In genomic region chr10:14328846-14329245, GRCm38 (mm10) we compare ENCODE assay signal across 29 mouse cellular contexts.
DNase-seq lines count a peak whose midpoint lies in the region; ATAC-seq and TF ChIP-seq lines count a peak whose summit lies in the region.
"Had no signal": no experiment of that assay in that cellular context is flagged by ENCODE, and none has a peak within 500 bp of the region (broad histone marks: within the 10 kb centered on the region; RNA-seq: fewer than 3 reads in every experiment).

No protein-coding gene starts in this region.

- 80% methylated on average over 2 of the region's 2 CpGs for WGBS in hindbrain, embryonic 11.5 days
- 72% methylated on average over 2 of the region's 2 CpGs for WGBS in kidney, adult 2 months

- peak; percentile 18 for ATAC-seq in inflammation-experienced regulatory T-cells, adult 6 months
- no peak for ATAC-seq in hindbrain, embryonic 11.5 days (ENCODE audit: low FRiP score)
- ATAC-seq: forebrain, embryonic 13.5 days; forebrain, embryonic 16.5 days; hindbrain, postnatal 0 days; intestine, embryonic 15.5 days had no signal

- H3K4me1 ChIP-seq in hindbrain, embryonic 11.5 days (replicated peaks; ENCODE audit: control insufficient read depth, insufficient read depth, low read length), result peaks cover 2% of the 10 kb centered on the region; the same call in 1 of the 2 replicates
- H3K4me1 ChIP-seq in kidney, adult 2 months (ENCODE audit: control insufficient read depth, insufficient read depth, low read length), result no peaks in the 10 kb centered on the region
- H3K4me1 ChIP-seq: embryonic facial prominence, embryonic 10.5 days; intestine, embryonic 15.5 days had no signal

- no peak for TF ChIP-seq POLR2A in kidney, adult 2 months (IDR thresholded peaks at IDR 0.05; ENCODE audit: low read depth, low read length)

- no peak overlapping the region for H3K4me3 ChIP-seq in hindbrain, embryonic 11.5 days (ENCODE audit: low read depth, low read length)
- no peak overlapping the region for H3K4me3 ChIP-seq in kidney, adult 2 months (ENCODE audit: insufficient read depth, low read depth, low read length)
- H3K4me3 ChIP-seq: embryonic facial prominence, embryonic 10.5 days; embryonic facial prominence, embryonic 13.5 days; erythroblast, embryonic 14.5 days; forebrain, embryonic 13.5 days; gastrocnemius, adult 2 months; hindbrain, embryonic 10.5 days; intestine, embryonic 15.5 days had no signal

- no peaks in the 10 kb centered on the region for H3K36me3 ChIP-seq in hindbrain, embryonic 11.5 days (ENCODE audit: control insufficient read depth, insufficient read depth, low read length)
- no peaks in the 10 kb centered on the region for H3K36me3 ChIP-seq in kidney, adult 2 months (ENCODE audit: control insufficient read depth, insufficient read depth, low read length)
- H3K36me3 ChIP-seq: embryonic facial prominence, embryonic 10.5 days; embryonic facial prominence, embryonic 13.5 days; hindbrain, embryonic 10.5 days; intestine, embryonic 15.5 days had no signal

- no peak overlapping the region for H3K9ac ChIP-seq in hindbrain, embryonic 11.5 days (ENCODE audit: low read depth, low read length)
- H3K9ac ChIP-seq: embryonic facial prominence, embryonic 13.5 days; forebrain, embryonic 13.5 days; hindbrain, embryonic 14.5 days; intestine, embryonic 15.5 days had no signal

- intact Hi-C loops in heart, postnatal 25 days (cut with DNase I), result no loop called here

- H3K27ac ChIP-seq in hindbrain, embryonic 11.5 days (ENCODE audit: low read depth, low read length), result no peak overlapping the region
- H3K27ac ChIP-seq in kidney, adult 2 months (ENCODE audit: insufficient read depth, low read depth, low read length), result no peak overlapping the region
- H3K27ac ChIP-seq: embryonic facial prominence, embryonic 10.5 days; embryonic facial prominence, embryonic 13.5 days; forebrain, embryonic 13.5 days; gastrocnemius, adult 2 months; hindbrain, embryonic 10.5 days; hindbrain, embryonic 14.5 days; hindbrain, postnatal 0 days; intestine, embryonic 15.5 days had no signal

- no peaks in the 10 kb centered on the region for H3K9me3 ChIP-seq in hindbrain, embryonic 11.5 days (ENCODE audit: control insufficient read depth, low read length)
- H3K9me3 ChIP-seq: embryonic facial prominence, embryonic 10.5 days; embryonic facial prominence, embryonic 13.5 days; forebrain, embryonic 13.5 days; hindbrain, embryonic 10.5 days; intestine, embryonic 15.5 days had no signal

- no peak for TF ChIP-seq CTCF in kidney, adult 2 months (conservative IDR thresholded peaks at IDR 0.05; ENCODE audit: insufficient read depth, insufficient read length, low read depth, low read length)

- peak; percentile 66 for DNase-seq in CD4-positive helper T cell, adult 2 months (ENCODE audit: low read depth, low spot score)
- DNase-seq in CD4-positive, CD25-positive, alpha-beta regulatory T cell, adult 2 months (ENCODE audit: low read depth, low spot score), result peak; percentile 45
- DNase-seq in T-cell, adult 2 months (ENCODE audit: low spot score), result peak; percentile 19
- DNase-seq in heart, postnatal 25 days (ENCODE audit: low spot score), result no peak
- DNase-seq in hindbrain, embryonic 11.5 days (ENCODE audit: low spot score), result no peak
- DNase-seq in kidney, adult 2 months, result no peak
- DNase-seq: adrenal gland, adult 2 months; adrenal gland, postnatal 14 days; cerebellum, adult 11-12 months; cerebellum, adult 8-10 months; cerebellum, postnatal 10 days; cerebellum, postnatal 36 days; embryo, embryonic 11 days; gastrocnemius, adult 2 months; gastrocnemius, postnatal 14 days; heart, adult 11 months; heart, postnatal 36 days; kidney, adult 11 months had no signal

- H3K4me2 ChIP-seq in hindbrain, embryonic 11.5 days (replicated peaks; ENCODE audit: low read depth, low read length), result no peak overlapping the region
- H3K4me2 ChIP-seq: embryonic facial prominence, embryonic 13.5 days; forebrain, embryonic 13.5 days; heart, embryonic 11.5 days; hindbrain, embryonic 14.5 days; intestine, embryonic 15.5 days had no signal

- H3K27me3 ChIP-seq in hindbrain, embryonic 11.5 days (ENCODE audit: control insufficient read depth, insufficient read depth, low read length), result no peaks in the 10 kb centered on the region
- no peaks in the 10 kb centered on the region for H3K27me3 ChIP-seq in kidney, adult 2 months (replicated peaks; ENCODE audit: control insufficient read depth, insufficient read depth, low read length)
- H3K27me3 ChIP-seq: embryonic facial prominence, embryonic 13.5 days; forebrain, embryonic 13.5 days; intestine, embryonic 15.5 days had no signal

Comparison
In these comparisons a context has a peak if more than half of its experiments do, and no peak if none do; other contexts are left out.
1. DNase-seq: peak in CD4-positive helper T cell, adult 2 months (single experiment), CD4-positive, CD25-positive, alpha-beta regulatory T cell, adult 2 months (single experiment) and T-cell, adult 2 months (single experiment); none in heart, postnatal 25 days (single experiment), hindbrain, embryonic 11.5 days (single experiment) and kidney, adult 2 months (single experiment).